Mouse (Mus musculus) small intestine, adult 2 months (tissue): ENCODE data around the gene Gpr6. TPM values are rescaled to one million over a fixed set of nuclear protein-coding genes. Genes with fewer than 3 reads are reported as not detected.

ENCODE experiments used
- H3K27ac ChIP-seq: fragments of 200-500 bp; 2 replicates; pipeline ENCODE4 v1.5.1; 2012; ENCODE audit warnings: low read depth, low read length, control low read depth, inconsistent platforms; ENCODE audit not compliant: insufficient read depth
- H3K27me3 ChIP-seq: fragments of 200-500 bp; 2 replicates; pipeline ENCODE4 v1.6.1; 2012; ENCODE audit warnings: mild to moderate bottlenecking, moderate library complexity, low read length, inconsistent platforms; ENCODE audit not compliant: control insufficient read depth, insufficient read depth
- H3K36me3 ChIP-seq: fragments of 200-500 bp; 2 replicates; pipeline ENCODE4 v1.6.1; 2012; ENCODE audit warnings: mild to moderate bottlenecking, low read length, control low read depth, inconsistent platforms; ENCODE audit not compliant: control insufficient read depth, insufficient read depth
- H3K4me1 ChIP-seq: fragments of 200-500 bp; 2 replicates; pipeline ENCODE4 v1.6.1; 2012; ENCODE audit warnings: low read length, inconsistent platforms, mixed read lengths; ENCODE audit not compliant: control insufficient read depth, insufficient read depth, insufficient read length
- H3K4me3 ChIP-seq: fragments of 200-500 bp; 2 replicates; pipeline ENCODE4 v1.5.1; 2012; ENCODE audit warnings: low read depth, mild to moderate bottlenecking, control low read depth, inconsistent platforms, low read length, moderate library complexity
- CTCF ChIP-seq: fragments of 200-500 bp; IDR thresholded peaks from 2 replicates; pipeline ENCODE4 v1.5.1; 2012; ENCODE audit warnings: low read depth, mild to moderate bottlenecking, control low read depth, inconsistent platforms, low read length, moderate library complexity, mixed read lengths; ENCODE audit not compliant: insufficient replicate concordance, insufficient read length; ENCODE audit errors: extremely low read depth
- POLR2A ChIP-seq: fragments of 200-500 bp; IDR thresholded peaks from 2 replicates; pipeline ENCODE4 v1.6.1; 2012; ENCODE audit warnings: low read depth, mild to moderate bottlenecking, control low read depth, inconsistent platforms, low read length, moderate library complexity
- WGBS: fragments of 180-500 bp; shearing (Covaris S2); methylation state at CpG from one replicate; pipeline ENCODE4 v1.1.7; 2018; 5-methylcytosine and 5-hydroxymethylcytosine counted together
- polyA plus RNA-seq: library from polyadenylated mRNA; depleted of rRNA; stranded (reverse); fragments of >200 nt; gene quantifications from 2 replicates; pipeline ENCODE4 v1.2.3, GENCODE M21; 2012

Gpr6 gene
- polyA plus RNA-seq, 1 experiment, result 0.53 TPM

GRCm38 (mm10) chr10:41055581-41055980 lies 16.5 kb downstream of the Gpr6 start:
- 80% methylated on average over 9 of the region's 9 CpGs for WGBS
- Histone ChIP-seq H3K27ac (no peak overlapping the region), H3K36me3 (no peaks in the 10 kb centered on the region), H3K4me3 (no peak overlapping the region), H3K27me3 (no peaks in the 10 kb centered on the region; the same call in 1 of the 2 replicates), H3K4me1 (no peaks in the 10 kb centered on the region)
- TF ChIP-seq CTCF (no peak), POLR2A (no peak)

GRCm38 (mm10) chr10:41054005-41054404 lies 18.1 kb downstream of the Gpr6 start:
- Histone ChIP-seq H3K27ac (no peak overlapping the region), H3K36me3 (no peaks in the 10 kb centered on the region), H3K4me3 (no peak overlapping the region), H3K27me3 (no peaks in the 10 kb centered on the region; the same call in 1 of the 2 replicates), H3K4me1 (no peaks in the 10 kb centered on the region)
- WGBS, result 70% methylated on average over 5 of the region's 5 CpGs
- TF ChIP-seq POLR2A (no peak), CTCF (no peak)

GRCm38 (mm10) chr10:41042272-41042671 lies 29.8 kb downstream of the Gpr6 start:
- Histone ChIP-seq H3K36me3 (no peaks in the 10 kb centered on the region), H3K4me3 (no peak overlapping the region), H3K27ac (no peak overlapping the region), H3K27me3 (no peaks in the 10 kb centered on the region; the same call in 1 of the 2 replicates), H3K4me1 (no peaks in the 10 kb centered on the region)
- WGBS, result 83% methylated on average over 11 of the region's 11 CpGs
- no peak for TF ChIP-seq CTCF
- no peak for TF ChIP-seq POLR2A

- H3K27ac ChIP-seq, result no peak overlapping the region
- no peaks in the 10 kb centered on the region for H3K4me1 ChIP-seq
- no peaks in the 10 kb centered on the region for H3K36me3 ChIP-seq
- 79% methylated on average over 9 of the region's 9 CpGs for WGBS
- TF ChIP-seq CTCF (no peak), POLR2A (no peak)
- H3K4me3 ChIP-seq, result no peak overlapping the region
- no peaks in the 10 kb centered on the region; the same call in 1 of the 2 replicates for H3K27me3 ChIP-seq
These were observed 30.6 kb downstream of the Gpr6 start for GRCm38 (mm10) chr10:41041478-41041877.

- no peaks in the 10 kb centered on the region; the same call in 1 of the 2 replicates for H3K27me3 ChIP-seq
- TF ChIP-seq POLR2A (no peak), CTCF (no peak)
- H3K27ac ChIP-seq, result no peak overlapping the region
- H3K36me3 ChIP-seq, result no peaks in the 10 kb centered on the region
- H3K4me1 ChIP-seq, result no peaks in the 10 kb centered on the region
- H3K4me3 ChIP-seq, result no peak overlapping the region
These were observed 31.5 kb downstream of the Gpr6 start for GRCm38 (mm10) chr10:41040530-41041085.

- H3K4me1 ChIP-seq, result no peaks in the 10 kb centered on the region
- no peak overlapping the region for H3K27ac ChIP-seq
- H3K4me3 ChIP-seq, result no peak overlapping the region
- no peaks in the 10 kb centered on the region; the same call in 1 of the 2 replicates for H3K27me3 ChIP-seq
- no peak for TF ChIP-seq POLR2A
- no peak for TF ChIP-seq CTCF
- H3K36me3 ChIP-seq, result no peaks in the 10 kb centered on the region
- WGBS, result 95% methylated on average over 6 of the region's 6 CpGs
These were observed 33.6 kb downstream of the Gpr6 start for GRCm38 (mm10) chr10:41038476-41038875.

GRCm38 (mm10) chr10:41037722-41038121 lies 34.4 kb downstream of the Gpr6 start:
- Histone ChIP-seq H3K27ac (no peak overlapping the region), H3K27me3 (no peaks in the 10 kb centered on the region; the same call in 1 of the 2 replicates), H3K4me3 (no peak overlapping the region), H3K36me3 (no peaks in the 10 kb centered on the region), H3K4me1 (no peaks in the 10 kb centered on the region)
- TF ChIP-seq CTCF (no peak), POLR2A (no peak)
- WGBS, result 71% methylated on average over 8 of the region's 8 CpGs
